Mouse (Mus musculus) hindbrain, embryonic 15.5 days (tissue): ENCODE results near the gene Tob2. TPM values are rescaled to one million over a fixed set of nuclear protein-coding genes. Genes with fewer than 3 reads are reported as not detected.

Experiments used
- ATAC-seq: fragments of 200-750 bp; cut with Nextera tagmentation; 2 replicates; pipeline ENCODE4 v1.8.0; 2017; ENCODE audit warnings: low read depth, moderate number of reproducible peaks, moderate TSS enrichment; ENCODE audit not compliant: low FRiP score
- H3K27ac ChIP-seq: fragments of 300-500 bp; sonication (generic); replicated peaks from 2 replicates; pipeline ENCODE4 v1.5.1; 2015; ENCODE audit warnings: mild to moderate bottlenecking, inconsistent platforms
- H3K27me3 ChIP-seq: fragments of 300-500 bp; sonication (generic); 2 replicates; pipeline ENCODE4 v1.6.1; 2015; ENCODE audit warnings: control low read depth, inconsistent platforms
- H3K36me3 ChIP-seq: fragments of 300-500 bp; sonication (generic); 2 replicates; pipeline ENCODE4 v1.6.1; 2015; ENCODE audit warnings: control low read depth, inconsistent platforms
- H3K4me1 ChIP-seq: fragments of 300-500 bp; sonication (generic); replicated peaks from 2 replicates; pipeline ENCODE4 v1.6.1; 2015; ENCODE audit warnings: control low read depth, inconsistent platforms
- H3K4me2 ChIP-seq: fragments of 300-500 bp; sonication (generic); 2 replicates; pipeline ENCODE4 v1.6.1; 2015; ENCODE audit warnings: moderate library complexity, mild to moderate bottlenecking, inconsistent platforms
- H3K4me3 ChIP-seq: fragments of 300-500 bp; sonication (generic); 2 replicates; pipeline ENCODE4 v1.5.1; 2015; ENCODE audit warnings: mild to moderate bottlenecking, inconsistent platforms
- H3K9ac ChIP-seq: fragments of 300-500 bp; sonication (generic); 2 replicates; pipeline ENCODE4 v1.6.1; 2015; ENCODE audit warnings: inconsistent platforms
- H3K9me3 ChIP-seq: fragments of 300-500 bp; sonication (generic); 2 replicates; pipeline ENCODE4 v1.6.1; 2016; ENCODE audit warnings: control low read depth, inconsistent platforms
- whole genome bisulfite sequencing: fragments of 180-500 bp; shearing (Covaris S2); methylation state at CpG from one replicate; pipeline ENCODE4 v1.1.7; 2015; 5-methylcytosine and 5-hydroxymethylcytosine counted together
- polyA plus RNA-seq: library from polyadenylated mRNA; unstranded; fragments of >200 nt; fragmentation: Nextera tagmentation; extraction: Ambion mirVana; gene quantifications from 2 replicates; pipeline ENCODE4 v1.2.1, GENCODE M21; 2015

Tob2 gene
- polyA plus RNA-seq, 1 experiment from 2014 or later, result 17.4 TPM

DNA sequence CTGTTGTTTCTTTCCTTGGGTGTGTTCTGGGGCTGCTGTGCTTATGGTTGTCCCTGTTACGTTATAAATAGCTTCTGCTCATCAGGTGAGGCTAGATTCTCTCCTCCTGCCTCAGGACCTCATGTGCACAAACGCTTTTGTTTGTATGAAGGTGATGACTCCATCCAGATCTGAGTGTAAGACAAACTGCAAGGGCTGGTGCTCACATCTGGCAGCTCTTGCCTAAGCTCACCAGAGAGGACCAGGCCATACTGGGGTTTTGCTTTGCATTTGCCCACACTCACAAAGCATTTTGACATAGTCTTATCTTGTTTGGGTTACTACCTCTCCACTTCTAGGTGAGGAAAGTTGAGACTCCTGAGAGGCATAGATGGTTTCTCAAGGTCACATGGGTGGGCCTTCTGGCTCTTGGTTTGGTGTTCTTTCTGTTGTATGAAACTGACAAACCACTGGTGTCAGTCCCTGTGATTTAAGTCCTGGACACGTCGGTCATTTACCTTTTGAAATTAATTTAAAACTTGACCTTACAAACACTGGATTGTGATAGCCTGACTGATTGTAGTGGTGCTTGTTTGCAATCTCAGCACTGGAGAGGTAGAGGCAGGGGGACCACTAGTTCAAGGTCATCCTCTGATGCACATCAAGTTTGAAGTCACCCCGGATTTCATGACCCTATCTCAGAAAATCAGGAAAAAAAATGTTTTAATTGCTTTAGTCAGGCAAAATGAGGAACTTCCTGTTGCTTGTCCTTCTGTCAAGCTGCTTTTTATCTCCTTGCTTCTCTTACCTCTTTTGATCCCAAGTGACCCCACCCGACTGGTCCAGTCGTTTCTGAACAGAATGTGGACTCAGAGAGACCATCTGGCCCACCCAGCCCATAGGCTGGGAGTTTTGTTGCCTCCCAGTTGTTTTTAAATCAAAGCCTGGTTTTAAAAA lies 45.6 kb downstream of the Tob2 start:
- Histone ChIP-seq H3K4me3 (peak overlapping the region; percentile 73; the same call in 1 of the 2 replicates), H3K4me2 (peak overlapping the region; percentile 92), H3K9me3 (no peaks in the 10 kb centered on the region), H3K27ac (no peak overlapping the region), H3K9ac (0 out of 2 replicates have a peak overlapping the region, but pooled peaks have one; percentile 74), H3K4me1 (peaks cover 40% of the 10 kb centered on the region), H3K36me3 (peaks cover 29% of the 10 kb centered on the region), H3K27me3 (no peaks in the 10 kb centered on the region)
- no peak for ATAC-seq
- 73% methylated on average over 7 of the region's 7 CpGs for WGBS

- 23% methylated on average over 3 of the region's 3 CpGs for WGBS
- peak overlapping the region; percentile 73 for H3K4me3 ChIP-seq
- H3K9me3 ChIP-seq, result no peaks in the 10 kb centered on the region
- ATAC-seq, result no peak
- no peaks in the 10 kb centered on the region for H3K27me3 ChIP-seq
- peaks cover 22% of the 10 kb centered on the region for H3K36me3 ChIP-seq
- H3K9ac ChIP-seq, result peak overlapping the region; percentile 74
- peaks cover 40% of the 10 kb centered on the region for H3K4me1 ChIP-seq
- peak overlapping the region; percentile 92 for H3K4me2 ChIP-seq
- H3K27ac ChIP-seq, result 0 out of 2 replicates have a peak overlapping the region, but pooled peaks have one; percentile 86
These were observed 46.3 kb downstream of the Tob2 start for GRCm38 (mm10) chr15:81812287-81812686.

DNA sequence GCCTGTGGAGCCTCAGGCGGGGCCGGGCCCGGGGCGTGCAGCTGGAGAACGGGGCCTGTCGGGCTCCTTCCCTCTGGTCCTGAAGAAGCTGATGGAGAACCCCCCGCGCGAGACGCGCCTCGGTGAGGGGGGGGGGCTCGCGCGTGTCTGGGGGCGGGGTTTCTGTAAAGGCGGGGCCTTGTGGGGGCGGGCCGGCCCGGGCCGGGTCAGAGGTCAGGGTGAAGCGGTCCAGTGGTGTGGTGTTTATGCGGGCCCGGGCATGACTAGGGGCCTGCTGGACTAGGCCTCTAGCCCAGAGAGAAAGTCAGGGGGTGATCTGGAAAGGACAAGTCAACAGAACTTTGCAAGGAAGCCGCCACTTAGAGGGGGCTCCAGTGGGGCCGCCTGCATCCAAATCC lies 47.0 kb downstream of the Tob2 start:
- WGBS, result 2% methylated on average over 20 of the region's 26 CpGs
- peak; percentile 7 for ATAC-seq
- H3K36me3 ChIP-seq, result peaks cover 15% of the 10 kb centered on the region
- H3K27ac ChIP-seq, result peak overlapping the region; percentile 86
- H3K9me3 ChIP-seq, result no peaks in the 10 kb centered on the region
- peak overlapping the region; percentile 92 for H3K4me2 ChIP-seq
- peak overlapping the region; percentile 73 for H3K4me3 ChIP-seq
- H3K27me3 ChIP-seq, result no peaks in the 10 kb centered on the region
- peak overlapping the region; percentile 74 for H3K9ac ChIP-seq
- H3K4me1 ChIP-seq, result peaks cover 40% of the 10 kb centered on the region

GRCm38 (mm10) chr15:81810671-81811598 lies 47.7 kb downstream of the Tob2 start:
- H3K27ac ChIP-seq, result peak overlapping the region; percentile 86
- WGBS, result under 1% methylated on average over 84 of the region's 89 CpGs
- no peaks in the 10 kb centered on the region for H3K9me3 ChIP-seq
- peak; percentile 99 for ATAC-seq
- peaks cover 40% of the 10 kb centered on the region for H3K4me1 ChIP-seq
- peaks cover 10% of the 10 kb centered on the region for H3K36me3 ChIP-seq
- H3K4me2 ChIP-seq, result peak overlapping the region; percentile 92
- H3K27me3 ChIP-seq, result no peaks in the 10 kb centered on the region
- H3K9ac ChIP-seq, result peak overlapping the region; percentile 74
- peak overlapping the region; percentile 73 for H3K4me3 ChIP-seq

DNA sequence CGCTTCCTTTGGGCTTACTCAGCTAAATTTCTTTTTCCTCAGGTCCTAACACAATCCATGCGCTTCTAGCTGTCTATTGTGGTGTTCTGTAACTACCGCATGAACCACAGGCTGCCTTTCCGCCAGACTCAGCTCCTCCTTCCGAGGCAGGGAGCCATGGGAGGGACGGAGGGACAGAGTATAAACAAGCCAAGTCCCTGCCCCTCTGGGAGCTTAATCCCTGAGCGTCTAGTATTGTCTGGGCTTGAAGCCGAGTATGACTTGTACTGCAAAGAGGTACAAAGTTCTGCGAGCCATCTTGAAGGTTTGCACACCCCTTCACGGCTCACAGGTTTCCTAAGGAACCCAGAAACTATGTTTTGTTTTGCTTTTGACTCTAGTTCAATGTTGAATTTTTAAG lies 48.4 kb downstream of the Tob2 start:
- H3K4me2 ChIP-seq, result peak overlapping the region; percentile 92
- peak overlapping the region; percentile 86 for H3K27ac ChIP-seq
- H3K36me3 ChIP-seq, result peaks cover 3% of the 10 kb centered on the region
- no peak for ATAC-seq
- H3K9me3 ChIP-seq, result no peaks in the 10 kb centered on the region
- H3K27me3 ChIP-seq, result no peaks in the 10 kb centered on the region
- H3K9ac ChIP-seq, result peak overlapping the region; percentile 51
- H3K4me3 ChIP-seq, result peak overlapping the region; percentile 73
- under 1% methylated on average over 10 of the region's 10 CpGs for WGBS
- peaks cover 40% of the 10 kb centered on the region for H3K4me1 ChIP-seq

DNA sequence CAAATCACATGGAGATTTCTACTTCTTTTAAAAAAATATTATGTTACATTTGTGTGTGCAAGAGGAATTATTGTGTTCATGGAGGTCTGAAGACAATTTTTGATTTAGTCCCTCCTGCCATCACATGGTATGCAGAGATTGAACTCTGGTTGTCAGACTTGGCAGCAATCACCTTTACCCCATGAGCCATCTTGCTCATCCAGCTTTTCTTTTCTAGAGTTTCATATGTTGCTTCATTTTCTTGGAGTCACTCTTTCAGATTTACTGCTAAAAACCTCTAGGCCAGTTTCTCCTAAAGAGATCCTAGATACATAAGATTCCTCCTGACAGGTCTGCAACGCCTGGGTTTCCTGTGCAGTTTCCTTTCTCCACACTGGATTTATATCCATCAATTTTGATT lies 49.0 kb downstream of the Tob2 start:
- WGBS, result 51% methylated on average over 1 of the region's 1 CpGs
- H3K9me3 ChIP-seq, result no peaks in the 10 kb centered on the region
- H3K27ac ChIP-seq, result peak overlapping the region; percentile 86
- H3K36me3 ChIP-seq, result no peaks in the 10 kb centered on the region
- ATAC-seq, result no peak
- H3K9ac ChIP-seq, result peak overlapping the region; percentile 51; the same call in 1 of the 2 replicates
- no peaks in the 10 kb centered on the region for H3K27me3 ChIP-seq
- H3K4me3 ChIP-seq, result no peak overlapping the region
- H3K4me2 ChIP-seq, result peak overlapping the region; percentile 92
- H3K4me1 ChIP-seq, result peaks cover 40% of the 10 kb centered on the region

GRCm38 (mm10) chr15:81808799-81809198 lies 49.8 kb downstream of the Tob2 start:
- no peak overlapping the region for H3K4me2 ChIP-seq
- no peak overlapping the region for H3K27ac ChIP-seq
- 60% methylated on average over 2 of the region's 2 CpGs for WGBS
- ATAC-seq, result no peak
- no peak overlapping the region for H3K4me3 ChIP-seq
- no peaks in the 10 kb centered on the region for H3K27me3 ChIP-seq
- H3K36me3 ChIP-seq, result no peaks in the 10 kb centered on the region
- H3K9me3 ChIP-seq, result no peaks in the 10 kb centered on the region
- H3K4me1 ChIP-seq, result peaks cover 42% of the 10 kb centered on the region
- H3K9ac ChIP-seq, result no peak overlapping the region

GRCm38 (mm10) chr15:81806621-81807404 lies 51.8 kb downstream of the Tob2 start:
- no peak for ATAC-seq
- H3K4me3 ChIP-seq, result no peak overlapping the region
- no peaks in the 10 kb centered on the region for H3K9me3 ChIP-seq
- WGBS, result 85% methylated on average over 4 of the region's 4 CpGs
- peaks cover 43% of the 10 kb centered on the region for H3K4me1 ChIP-seq
- H3K9ac ChIP-seq, result no peak overlapping the region
- no peak overlapping the region for H3K4me2 ChIP-seq
- no peaks in the 10 kb centered on the region for H3K27me3 ChIP-seq
- no peak overlapping the region for H3K27ac ChIP-seq
- no peaks in the 10 kb centered on the region for H3K36me3 ChIP-seq

- H3K4me1 ChIP-seq, result peaks cover 42% of the 10 kb centered on the region
- no peak for ATAC-seq
- H3K27ac ChIP-seq, result no peak overlapping the region
- 40% methylated on average over 6 of the region's 6 CpGs for WGBS
- no peak overlapping the region for H3K9ac ChIP-seq
- no peaks in the 10 kb centered on the region for H3K36me3 ChIP-seq
- H3K9me3 ChIP-seq, result no peaks in the 10 kb centered on the region
- H3K27me3 ChIP-seq, result no peaks in the 10 kb centered on the region
- H3K4me2 ChIP-seq, result no peak overlapping the region
- no peak overlapping the region for H3K4me3 ChIP-seq
These were observed 53.0 kb downstream of the Tob2 start for GRCm38 (mm10) chr15:81805624-81806023.

DNA sequence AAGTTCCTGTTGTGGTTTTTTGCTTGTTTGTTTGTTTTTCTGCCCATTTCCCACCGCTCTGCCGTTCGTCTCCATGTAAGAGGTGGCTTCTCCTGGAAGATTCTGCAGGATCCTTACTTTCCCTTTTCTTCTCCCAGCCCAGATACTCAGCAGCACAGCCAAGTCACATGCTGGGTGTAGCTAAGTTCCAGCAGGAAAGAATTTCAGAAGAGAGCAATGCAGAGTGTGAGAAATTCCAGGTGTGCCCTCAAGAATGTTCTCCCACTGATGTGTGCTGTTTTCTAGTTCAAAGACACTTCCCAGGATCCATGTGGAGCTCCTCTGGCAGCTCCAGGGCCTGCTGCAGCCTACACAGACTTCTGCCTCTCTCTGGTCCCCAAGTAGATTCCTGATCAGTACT lies 53.7 kb downstream of the Tob2 start:
- Histone ChIP-seq H3K4me1 (peaks cover 34% of the 10 kb centered on the region), H3K36me3 (no peaks in the 10 kb centered on the region), H3K27me3 (no peaks in the 10 kb centered on the region), H3K4me2 (no peak overlapping the region), H3K9ac (no peak overlapping the region), H3K27ac (no peak overlapping the region), H3K9me3 (no peaks in the 10 kb centered on the region), H3K4me3 (no peak overlapping the region)
- no peak for ATAC-seq
- 80% methylated on average over 3 of the region's 3 CpGs for WGBS

DNA sequence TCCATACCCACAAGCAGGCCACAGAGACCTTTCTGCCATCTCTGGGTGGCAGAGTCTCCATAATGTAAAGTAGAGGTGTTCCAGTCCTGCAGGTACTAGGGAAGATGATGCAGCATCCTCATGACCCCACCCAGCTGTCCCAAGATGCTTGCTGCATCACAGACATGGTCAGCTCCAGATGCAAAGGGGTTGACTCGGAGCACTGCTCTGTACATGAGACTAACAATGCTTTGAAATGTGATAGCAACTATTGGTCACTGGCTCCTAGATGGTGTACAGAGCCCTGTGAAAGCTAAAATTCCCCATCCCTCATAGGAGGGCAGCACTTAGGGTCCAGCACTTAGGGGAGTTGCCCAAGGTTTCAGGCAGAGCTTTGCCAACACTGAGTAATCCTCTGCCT lies 54.4 kb downstream of the Tob2 start:
- Histone ChIP-seq H3K36me3 (no peaks in the 10 kb centered on the region), H3K9ac (no peak overlapping the region), H3K4me2 (no peak overlapping the region), H3K4me3 (no peak overlapping the region), H3K9me3 (no peaks in the 10 kb centered on the region), H3K27ac (no peak overlapping the region), H3K4me1 (peaks cover 27% of the 10 kb centered on the region), H3K27me3 (no peaks in the 10 kb centered on the region)
- WGBS, result 59% methylated on average over 1 of the region's 1 CpGs
- ATAC-seq, result no peak
